Mouse (Mus musculus): ENCODE measurements around the gene Adcy2. TPM values are rescaled to one million over a fixed set of nuclear protein-coding genes. Genes with fewer than 3 reads are reported as not detected.

Gene Adcy2
- polyA plus RNA-seq, 1 experiment from 2014 or later = 1.6 TPM

DNA sequence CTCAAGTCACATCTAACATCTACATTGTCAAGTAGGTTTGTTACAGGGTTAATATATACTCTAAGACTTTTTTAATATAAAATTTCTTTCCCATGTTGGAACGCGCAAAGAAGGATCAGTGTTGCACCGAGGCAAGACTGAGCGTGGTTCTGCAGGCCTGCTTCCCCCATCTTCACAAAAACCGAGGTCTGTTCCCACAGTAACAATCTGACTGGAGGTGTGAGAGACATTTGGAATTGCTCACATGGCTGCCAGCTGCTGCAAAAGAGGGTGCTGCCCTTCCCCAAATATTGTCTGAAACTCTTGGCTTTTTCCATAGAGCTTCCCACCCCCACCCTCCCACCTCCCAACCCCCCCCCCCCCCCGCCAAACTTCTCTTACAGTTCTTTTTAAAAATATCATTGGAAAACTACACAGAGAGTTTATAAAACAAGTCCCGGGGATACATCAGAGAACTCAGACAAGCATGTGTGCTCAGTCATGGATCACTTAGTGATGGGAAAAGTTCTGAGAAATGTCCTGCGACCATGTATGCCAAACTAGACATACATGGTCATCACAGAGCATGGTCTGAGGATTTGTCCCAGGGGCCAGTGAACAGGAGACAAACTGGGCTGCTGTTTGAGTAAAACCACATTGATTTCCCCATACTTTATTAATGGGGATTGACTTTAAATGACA lies 67.6 kb downstream of the Adcy2 start:
- no peak for ATAC-seq (ENCODE audit: insufficient read depth, low FRiP score)
- no peak overlapping the region for H3K27ac ChIP-seq (ENCODE audit: low read length)
- H3K4me3 ChIP-seq (replicated peaks; ENCODE audit: low read length) = no peak overlapping the region
- no peaks in the 10 kb centered on the region for H3K9me3 ChIP-seq (replicated peaks; ENCODE audit: control insufficient read depth, low read length)
- 71% methylated on average over 8 of the region's 8 CpGs for WGBS
- H3K27me3 ChIP-seq (ENCODE audit: control insufficient read depth, insufficient read depth, low read length) = no peaks in the 10 kb centered on the region
- H3K9ac ChIP-seq (ENCODE audit: low read length) = no peak overlapping the region
- H3K4me1 ChIP-seq (ENCODE audit: control insufficient read depth, insufficient read depth, low read length) = no peaks in the 10 kb centered on the region
- no peak overlapping the region for H3K4me2 ChIP-seq (ENCODE audit: low read depth, low read length)
- no peaks in the 10 kb centered on the region for H3K36me3 ChIP-seq (ENCODE audit: control insufficient read depth, insufficient read depth, low read length)

DNA sequence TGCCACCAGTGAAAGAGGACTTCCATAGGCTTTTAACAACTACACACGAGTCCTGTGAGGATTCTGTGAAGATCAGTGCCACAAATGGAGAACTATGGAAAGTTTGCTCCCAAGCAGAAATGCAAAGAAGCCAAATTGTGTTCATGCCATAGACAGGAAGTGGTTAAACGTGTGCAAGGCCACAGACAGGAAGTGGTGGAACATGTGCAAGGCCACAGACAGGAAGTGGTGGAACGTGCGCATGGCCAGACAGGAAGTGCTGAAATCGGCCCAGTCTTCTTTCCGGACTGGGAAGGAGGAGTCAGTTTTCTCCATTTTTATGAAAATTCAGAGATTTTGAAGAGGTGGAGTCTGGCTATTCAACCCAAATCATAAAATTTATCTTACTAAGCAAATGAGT lies 70.9 kb downstream of the Adcy2 start:
- H3K4me3 ChIP-seq (replicated peaks; ENCODE audit: low read length) = no peak overlapping the region
- no peak for ATAC-seq (ENCODE audit: insufficient read depth, low FRiP score)

DNA sequence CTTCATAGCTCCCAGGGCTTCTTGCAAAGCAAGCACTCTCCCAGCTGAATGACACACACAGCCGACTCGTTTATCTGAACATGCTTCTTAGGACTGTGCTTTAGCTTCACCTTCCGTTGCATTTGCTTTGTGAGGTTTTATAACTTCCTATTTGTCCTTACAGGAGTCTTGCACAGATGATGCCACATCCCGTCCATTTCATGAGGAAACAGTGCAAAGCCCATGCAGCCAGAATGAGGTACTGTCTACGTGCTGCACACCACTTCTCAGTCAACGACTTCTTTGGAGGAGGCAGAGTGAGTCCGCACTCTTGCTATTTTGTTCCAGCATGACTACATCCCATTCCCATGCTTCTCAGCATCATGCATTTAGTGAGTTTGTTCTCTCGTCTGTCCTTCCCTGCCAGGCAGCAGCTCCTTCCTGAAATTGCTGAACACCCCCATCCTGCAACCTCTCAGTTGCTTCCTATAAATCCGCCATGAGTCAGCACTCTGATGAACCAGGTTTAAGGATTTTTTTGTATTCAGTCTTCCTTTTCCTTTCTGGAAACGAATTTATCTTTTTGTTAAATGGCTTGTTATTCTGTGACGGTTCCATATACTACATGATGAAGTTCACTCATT lies 85.6 kb downstream of the Adcy2 start:
- Histone ChIP-seq H3K36me3 (ENCODE audit: control insufficient read depth, insufficient read depth, low read length) (no peaks in the 10 kb centered on the region), H3K4me2 (ENCODE audit: low read depth, low read length) (no peak overlapping the region), H3K4me3 (replicated peaks; ENCODE audit: low read length) (no peak overlapping the region), H3K9ac (ENCODE audit: low read length) (no peak overlapping the region), H3K27me3 (ENCODE audit: control insufficient read depth, insufficient read depth, low read length) (no peaks in the 10 kb centered on the region), H3K27ac (ENCODE audit: low read length) (no peak overlapping the region), H3K9me3 (replicated peaks; ENCODE audit: control insufficient read depth, low read length) (no peaks in the 10 kb centered on the region), H3K4me1 (ENCODE audit: control insufficient read depth, insufficient read depth, low read length) (no peaks in the 10 kb centered on the region)
- 74% methylated on average over 11 of the region's 11 CpGs for WGBS
- no peak for ATAC-seq (ENCODE audit: insufficient read depth, low FRiP score)

More for the DNA sequence above, 70.9 kb downstream of the Adcy2 start:
- no peaks in the 10 kb centered on the region for H3K4me1 ChIP-seq (ENCODE audit: control insufficient read depth, insufficient read depth, low read length)
- no peaks in the 10 kb centered on the region for H3K27me3 ChIP-seq (ENCODE audit: control insufficient read depth, insufficient read depth, low read length)
- H3K27ac ChIP-seq (ENCODE audit: low read length) = no peak overlapping the region
- H3K4me2 ChIP-seq (ENCODE audit: low read depth, low read length) = no peak overlapping the region
- no peaks in the 10 kb centered on the region for H3K9me3 ChIP-seq (replicated peaks; ENCODE audit: control insufficient read depth, low read length)
- no peak overlapping the region for H3K9ac ChIP-seq (ENCODE audit: low read length)
- WGBS = 72% methylated on average over 6 of the region's 6 CpGs
- H3K36me3 ChIP-seq (ENCODE audit: control insufficient read depth, insufficient read depth, low read length) = no peaks in the 10 kb centered on the region

DNA sequence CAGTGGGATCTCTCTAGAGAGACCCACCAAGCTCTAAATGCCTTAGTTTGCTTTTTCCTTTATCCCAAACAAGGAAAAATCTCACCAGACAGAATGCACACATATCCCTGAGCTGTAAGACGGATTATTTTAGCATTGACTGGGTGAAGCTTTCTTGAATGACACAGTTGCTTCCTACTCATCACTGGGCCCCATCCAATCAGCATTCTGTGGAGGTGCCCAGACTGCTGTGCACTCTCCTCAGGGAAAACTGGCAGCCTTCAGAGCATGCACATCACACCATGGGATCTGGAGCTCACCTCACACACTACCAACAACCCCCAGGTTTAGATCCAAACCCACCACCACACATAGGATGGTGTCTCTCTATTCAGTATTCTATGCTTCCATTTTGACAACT lies 92.7 kb downstream of the Adcy2 start:
- Histone ChIP-seq H3K4me3 (replicated peaks; ENCODE audit: low read length) (no peak overlapping the region), H3K4me1 (ENCODE audit: control insufficient read depth, insufficient read depth, low read length) (no peaks in the 10 kb centered on the region), H3K9me3 (replicated peaks; ENCODE audit: control insufficient read depth, low read length) (no peaks in the 10 kb centered on the region), H3K27ac (ENCODE audit: low read length) (no peak overlapping the region), H3K27me3 (ENCODE audit: control insufficient read depth, insufficient read depth, low read length) (no peaks in the 10 kb centered on the region), H3K4me2 (ENCODE audit: low read depth, low read length) (no peak overlapping the region), H3K9ac (ENCODE audit: low read length) (no peak overlapping the region), H3K36me3 (ENCODE audit: control insufficient read depth, insufficient read depth, low read length) (no peaks in the 10 kb centered on the region)
- WGBS = 77% methylated on average over 1 of the region's 1 CpGs
- ATAC-seq (ENCODE audit: insufficient read depth, low FRiP score) = no peak

DNA sequence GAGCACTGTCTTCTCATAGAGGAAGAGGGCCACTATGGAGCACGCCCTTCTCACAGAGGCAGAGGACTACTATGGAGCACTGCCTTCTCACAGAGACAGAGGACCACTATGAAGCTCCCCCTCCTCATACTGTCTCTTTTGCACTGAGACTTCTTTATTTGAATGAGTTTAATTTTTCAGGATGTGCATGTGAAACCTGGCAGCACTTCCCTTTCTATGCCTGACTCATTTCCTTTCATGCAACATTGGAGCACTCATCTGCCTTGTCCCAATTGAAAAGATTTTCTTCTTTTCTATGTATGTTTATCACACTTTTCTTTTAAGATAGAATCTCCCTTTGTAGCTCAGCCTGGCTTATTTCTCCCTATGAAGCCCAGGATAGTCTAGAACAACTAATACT lies 96.6 kb downstream of the Adcy2 start:
- H3K4me2 ChIP-seq (ENCODE audit: low read depth, low read length) = no peak overlapping the region
- no peaks in the 10 kb centered on the region for H3K4me1 ChIP-seq (ENCODE audit: control insufficient read depth, insufficient read depth, low read length)
- 83% methylated on average over 1 of the region's 1 CpGs for WGBS
- no peaks in the 10 kb centered on the region for H3K36me3 ChIP-seq (ENCODE audit: control insufficient read depth, insufficient read depth, low read length)
- no peak for ATAC-seq (ENCODE audit: insufficient read depth, low FRiP score)
- no peaks in the 10 kb centered on the region for H3K9me3 ChIP-seq (replicated peaks; ENCODE audit: control insufficient read depth, low read length)
- no peaks in the 10 kb centered on the region for H3K27me3 ChIP-seq (ENCODE audit: control insufficient read depth, insufficient read depth, low read length)
- H3K9ac ChIP-seq (ENCODE audit: low read length) = no peak overlapping the region
- H3K27ac ChIP-seq (ENCODE audit: low read length) = no peak overlapping the region
- H3K4me3 ChIP-seq (replicated peaks; ENCODE audit: low read length) = no peak overlapping the region

DNA sequence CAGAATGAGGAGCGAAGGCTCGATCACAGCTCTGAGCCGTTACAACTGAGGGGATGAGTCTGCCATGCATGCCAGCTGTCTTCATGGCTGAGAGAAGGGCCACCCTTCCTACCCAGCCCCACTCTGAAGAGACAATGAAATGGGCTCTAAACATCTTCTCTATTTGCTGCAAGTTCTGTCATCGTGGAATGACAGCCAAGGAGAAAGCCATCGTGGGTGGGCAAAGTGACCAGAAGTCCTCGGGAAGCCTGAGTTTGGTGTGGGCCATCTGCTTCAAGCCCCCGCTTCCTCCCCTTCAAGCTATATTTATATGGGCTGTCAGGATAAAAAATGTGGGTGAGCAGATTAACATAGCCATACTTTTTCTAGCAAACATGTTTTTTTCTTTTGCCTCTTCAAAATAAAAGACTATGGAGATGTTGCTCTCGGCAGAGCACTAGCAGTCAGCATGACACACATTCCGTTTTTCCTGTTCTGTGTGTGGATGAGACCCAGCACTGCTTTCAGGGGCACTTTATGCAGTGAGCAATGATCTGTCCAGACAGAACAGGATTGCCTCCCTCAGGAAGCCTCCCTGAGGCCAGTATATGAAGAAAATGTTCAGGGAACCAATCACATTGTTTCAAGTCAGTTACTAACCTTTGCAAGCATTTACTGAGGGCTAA lies 109.3 kb downstream of the Adcy2 start:
- H3K4me1 ChIP-seq (ENCODE audit: control insufficient read depth, insufficient read depth, low read length) = no peaks in the 10 kb centered on the region
- ATAC-seq (ENCODE audit: insufficient read depth, low FRiP score) = peak; percentile 62; the same call in 1 of the 2 replicates
- peak overlapping the region; percentile 29; the same call in 1 of the 2 replicates for H3K27ac ChIP-seq (ENCODE audit: low read length)
- no peaks in the 10 kb centered on the region for H3K36me3 ChIP-seq (ENCODE audit: control insufficient read depth, insufficient read depth, low read length)
- no peaks in the 10 kb centered on the region for H3K9me3 ChIP-seq (replicated peaks; ENCODE audit: control insufficient read depth, low read length)
- no peaks in the 10 kb centered on the region for H3K27me3 ChIP-seq (ENCODE audit: control insufficient read depth, insufficient read depth, low read length)
- no peak overlapping the region for H3K4me2 ChIP-seq (ENCODE audit: low read depth, low read length)
- no peak overlapping the region for H3K4me3 ChIP-seq (replicated peaks; ENCODE audit: low read length)
- no peak overlapping the region for H3K9ac ChIP-seq (ENCODE audit: low read length)
- 53% methylated on average over 9 of the region's 9 CpGs for WGBS

DNA sequence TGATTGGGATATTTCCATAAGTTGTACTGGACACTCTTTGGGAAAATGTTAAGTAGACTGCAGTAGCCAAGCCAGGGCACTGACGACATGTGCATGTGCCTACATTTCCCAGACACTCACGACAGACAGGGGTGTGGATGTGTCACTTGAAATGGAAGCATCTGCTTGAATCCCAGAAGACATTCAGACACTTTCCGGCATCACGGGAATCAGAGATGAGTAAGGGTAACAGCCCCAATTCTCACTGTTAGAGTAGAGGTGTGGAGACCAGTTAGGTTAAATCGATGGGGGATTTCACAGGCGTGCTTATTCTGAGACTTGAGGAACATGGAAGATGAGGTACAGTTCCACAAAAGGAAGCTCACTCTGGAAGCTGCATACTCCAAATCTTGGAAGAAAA lies 130.6 kb downstream of the Adcy2 start:
- H3K36me3 ChIP-seq (ENCODE audit: control insufficient read depth, insufficient read depth, low read length) = no peaks in the 10 kb centered on the region
- no peak overlapping the region for H3K9ac ChIP-seq (ENCODE audit: low read length)
- no peak overlapping the region for H3K4me3 ChIP-seq (replicated peaks; ENCODE audit: low read length)
- no peak overlapping the region for H3K27ac ChIP-seq (ENCODE audit: low read length)
- ATAC-seq (ENCODE audit: insufficient read depth, low FRiP score) = no peak
- H3K4me1 ChIP-seq (ENCODE audit: control insufficient read depth, insufficient read depth, low read length) = no peaks in the 10 kb centered on the region
- no peaks in the 10 kb centered on the region for H3K27me3 ChIP-seq (ENCODE audit: control insufficient read depth, insufficient read depth, low read length)
- no peaks in the 10 kb centered on the region for H3K9me3 ChIP-seq (replicated peaks; ENCODE audit: control insufficient read depth, low read length)
- no peak overlapping the region for H3K4me2 ChIP-seq (ENCODE audit: low read depth, low read length)
- 90% methylated on average over 6 of the region's 6 CpGs for WGBS

DNA sequence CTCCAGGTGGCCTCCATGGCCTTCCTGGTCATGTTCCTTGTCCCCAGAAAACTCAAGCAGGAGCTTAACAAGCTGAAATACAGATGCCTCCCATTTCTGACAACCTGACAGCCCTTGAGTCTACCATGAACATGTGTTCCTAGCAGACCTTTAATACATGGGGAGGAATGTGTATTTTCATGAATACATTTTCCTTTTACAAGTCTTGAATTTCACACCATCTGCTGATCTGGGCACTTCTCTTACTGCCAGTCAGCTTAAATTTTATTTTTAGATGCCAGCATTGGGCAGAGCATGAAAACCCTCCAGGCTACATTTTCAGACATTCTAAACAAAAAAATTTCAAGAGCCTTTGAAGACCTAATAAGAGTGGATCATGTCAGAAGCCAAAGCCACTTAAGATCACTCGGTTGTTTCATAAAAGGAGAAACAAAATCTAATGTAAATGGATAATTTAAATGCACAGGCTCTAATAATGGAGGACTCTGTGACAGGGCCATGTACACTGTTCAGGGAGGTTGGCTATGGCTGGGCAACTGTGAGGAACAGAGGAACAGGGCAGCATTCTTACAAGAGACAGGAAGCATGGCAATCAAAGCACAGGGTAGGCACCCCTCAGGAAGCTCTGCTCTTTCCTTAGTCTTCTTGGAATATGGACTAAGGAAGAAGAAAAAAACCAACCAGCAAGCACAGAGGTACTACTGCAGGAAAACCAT lies 131.2 kb downstream of the Adcy2 start:
- ATAC-seq (ENCODE audit: insufficient read depth, low FRiP score) = no peak
- 72% methylated on average over 1 of the region's 1 CpGs for WGBS
- no peaks in the 10 kb centered on the region for H3K9me3 ChIP-seq (replicated peaks; ENCODE audit: control insufficient read depth, low read length)

DNA sequence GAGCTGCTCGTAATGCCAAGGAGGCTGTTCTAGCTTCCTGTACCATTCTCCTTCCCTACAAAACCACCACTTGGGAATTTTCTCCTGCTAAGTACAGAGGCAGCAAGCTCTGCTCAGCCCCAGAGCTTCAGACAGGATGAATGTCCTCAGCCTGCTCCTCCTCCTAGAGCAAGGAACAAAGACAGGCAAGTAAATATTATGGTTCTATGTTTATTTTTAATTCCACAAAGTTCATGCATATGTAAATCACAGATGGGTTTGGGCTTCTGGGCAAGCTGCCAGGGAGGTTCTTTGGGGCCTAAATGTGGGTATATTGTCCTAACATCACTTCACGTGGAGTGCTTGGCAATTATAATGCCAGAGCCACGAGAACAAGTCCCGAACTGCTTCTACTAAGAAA lies 139.3 kb downstream of the Adcy2 start:
- 45% methylated on average over 4 of the region's 4 CpGs for WGBS
- Histone ChIP-seq H3K27ac (ENCODE audit: low read length) (no peak overlapping the region), H3K36me3 (ENCODE audit: control insufficient read depth, insufficient read depth, low read length) (no peaks in the 10 kb centered on the region), H3K27me3 (ENCODE audit: control insufficient read depth, insufficient read depth, low read length) (no peaks in the 10 kb centered on the region), H3K9ac (ENCODE audit: low read length) (no peak overlapping the region), H3K4me3 (replicated peaks; ENCODE audit: low read length) (no peak overlapping the region), H3K9me3 (replicated peaks; ENCODE audit: control insufficient read depth, low read length) (no peaks in the 10 kb centered on the region), H3K4me2 (ENCODE audit: low read depth, low read length) (no peak overlapping the region), H3K4me1 (ENCODE audit: control insufficient read depth, insufficient read depth, low read length) (no peaks in the 10 kb centered on the region)
- ATAC-seq (ENCODE audit: insufficient read depth, low FRiP score) = no peak

More for the DNA sequence above, 131.2 kb downstream of the Adcy2 start:
- Histone ChIP-seq H3K27ac (ENCODE audit: low read length) (no peak overlapping the region), H3K36me3 (ENCODE audit: control insufficient read depth, insufficient read depth, low read length) (no peaks in the 10 kb centered on the region), H3K9ac (ENCODE audit: low read length) (no peak overlapping the region), H3K4me1 (ENCODE audit: control insufficient read depth, insufficient read depth, low read length) (no peaks in the 10 kb centered on the region), H3K27me3 (ENCODE audit: control insufficient read depth, insufficient read depth, low read length) (no peaks in the 10 kb centered on the region), H3K4me2 (ENCODE audit: low read depth, low read length) (no peak overlapping the region), H3K4me3 (replicated peaks; ENCODE audit: low read length) (no peak overlapping the region)

Data from stomach, embryonic 16.5 days (tissue).